Mouse (Mus musculus) embryo, embryonic 10 days (tissue): ENCODE data around the gene Polk.

Experiments
- DNase-seq: peaks from one replicate; pipeline ENCODE4 v3.0.0-alpha.2; 2015; ENCODE audit warnings: low spot score

Gene Polk

DNA sequence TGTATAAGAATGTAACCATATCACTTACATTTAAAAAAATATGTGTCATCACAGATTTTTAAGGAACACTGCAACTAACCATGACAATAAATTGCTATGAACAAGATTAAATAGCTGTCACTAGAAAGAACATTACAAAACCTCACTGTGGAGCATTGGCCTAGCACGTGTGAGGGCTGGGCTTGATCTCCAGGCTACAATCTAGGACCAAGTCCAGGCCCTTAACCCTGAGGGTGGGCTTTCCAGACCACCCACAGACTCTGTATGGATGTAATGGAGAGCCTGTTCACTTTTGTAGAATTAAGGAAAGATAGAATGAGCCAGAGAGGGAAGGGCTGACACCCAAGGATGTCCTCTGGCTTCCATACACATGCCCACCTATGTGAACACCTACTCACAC is 79.7 kb downstream of the Polk start:
- DNase-seq: no peak

DNA sequence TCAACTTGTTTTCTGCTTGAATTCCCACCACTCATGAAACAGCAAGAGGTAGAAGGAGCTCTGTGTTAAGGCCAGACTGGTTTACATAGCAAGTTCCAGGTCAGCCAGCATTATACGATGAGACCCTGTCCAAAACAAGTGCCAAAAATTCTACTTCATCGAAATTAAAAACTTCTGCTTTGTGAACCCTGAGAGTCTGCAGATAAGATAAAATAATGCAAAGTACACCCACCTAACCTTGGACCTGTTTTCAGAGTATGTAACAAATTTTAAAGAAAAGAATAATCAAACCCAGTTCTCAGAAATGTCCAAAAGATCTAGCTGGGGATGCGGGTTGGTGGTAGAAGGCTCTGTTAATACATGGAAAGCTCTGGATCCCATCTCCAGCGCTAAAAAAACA is 83.8 kb downstream of the Polk start:
- DNase-seq: no peak

DNA sequence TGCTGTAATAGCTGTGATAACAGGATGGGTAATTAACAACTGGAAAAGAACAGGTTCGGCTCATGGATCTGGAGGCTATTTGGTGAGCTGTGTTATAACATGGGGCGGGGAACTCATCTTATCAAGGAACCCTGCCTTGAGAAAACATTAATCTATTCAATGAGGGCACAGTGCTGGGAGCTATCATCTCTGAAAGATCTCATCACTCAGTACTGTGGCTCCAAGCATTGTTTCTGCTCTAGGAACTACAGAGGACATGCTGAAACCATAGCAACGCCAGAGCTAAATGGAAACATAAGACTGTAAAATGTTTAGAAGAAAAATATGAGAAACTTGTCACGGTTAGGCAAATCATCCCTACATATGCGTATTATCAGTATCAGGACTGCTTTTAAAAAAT is 84.4 kb downstream of the Polk start:
- no peak for DNase-seq

DNA sequence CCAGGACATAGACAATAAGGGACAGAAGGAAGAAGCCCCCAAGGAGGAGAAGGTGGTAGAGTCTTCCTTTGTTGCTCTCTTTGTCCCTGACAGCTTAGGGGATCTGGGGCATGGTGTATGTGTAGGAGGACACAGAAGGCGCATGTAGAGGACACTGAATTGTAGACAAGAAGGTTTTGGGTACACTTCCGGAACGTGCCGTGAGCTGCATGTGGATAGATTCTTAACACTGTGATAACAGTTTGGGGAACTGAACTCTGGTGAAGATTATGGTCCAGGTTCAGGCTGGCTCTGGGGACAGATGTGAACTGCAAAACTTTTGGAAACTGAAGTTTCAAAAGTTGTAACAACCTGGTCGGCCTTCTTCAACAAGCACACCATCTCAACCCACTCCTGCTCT is 84.8 kb downstream of the Polk start:
- no peak for DNase-seq

DNA sequence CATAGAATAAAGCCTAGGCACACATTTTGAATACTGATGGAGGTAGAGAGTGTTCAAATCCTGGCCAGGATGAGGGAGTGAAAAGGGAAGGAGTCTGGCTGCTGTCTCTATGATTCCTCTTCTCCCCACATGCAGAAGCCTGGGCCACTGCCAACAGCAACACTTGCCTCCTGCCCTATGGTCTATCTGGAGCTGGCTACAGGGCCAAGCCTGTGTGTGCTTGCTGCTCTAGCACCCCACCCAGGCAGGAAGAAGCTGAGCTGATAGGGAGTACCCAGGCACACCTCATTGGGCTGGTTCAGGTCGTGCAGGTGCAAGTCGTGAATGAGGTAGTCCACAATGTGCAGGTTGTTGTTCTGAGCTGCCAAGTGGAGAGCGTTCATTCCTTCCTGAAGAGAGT is 88.1 kb downstream of the Polk start:
- no peak for DNase-seq

DNA sequence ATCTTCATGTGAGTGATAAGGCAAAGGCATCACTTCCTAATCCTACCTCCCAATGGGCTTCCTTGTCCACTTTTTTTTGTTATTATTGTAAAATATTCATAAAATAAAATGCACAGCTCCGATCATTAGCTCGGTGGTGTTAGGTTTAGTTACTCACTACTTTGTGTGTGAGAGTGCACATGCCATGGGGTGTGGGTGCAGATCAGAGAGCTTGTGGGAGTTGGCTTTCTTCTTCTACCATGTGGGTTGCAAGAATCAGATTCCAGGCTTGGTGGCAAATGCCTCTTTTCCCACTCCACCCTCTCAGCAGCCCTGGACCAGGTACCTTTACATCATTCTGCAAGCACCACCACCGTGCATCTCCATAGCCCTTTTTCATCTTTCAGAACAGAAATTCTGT is 89.8 kb downstream of the Polk start:
- DNase-seq: no peak

DNA sequence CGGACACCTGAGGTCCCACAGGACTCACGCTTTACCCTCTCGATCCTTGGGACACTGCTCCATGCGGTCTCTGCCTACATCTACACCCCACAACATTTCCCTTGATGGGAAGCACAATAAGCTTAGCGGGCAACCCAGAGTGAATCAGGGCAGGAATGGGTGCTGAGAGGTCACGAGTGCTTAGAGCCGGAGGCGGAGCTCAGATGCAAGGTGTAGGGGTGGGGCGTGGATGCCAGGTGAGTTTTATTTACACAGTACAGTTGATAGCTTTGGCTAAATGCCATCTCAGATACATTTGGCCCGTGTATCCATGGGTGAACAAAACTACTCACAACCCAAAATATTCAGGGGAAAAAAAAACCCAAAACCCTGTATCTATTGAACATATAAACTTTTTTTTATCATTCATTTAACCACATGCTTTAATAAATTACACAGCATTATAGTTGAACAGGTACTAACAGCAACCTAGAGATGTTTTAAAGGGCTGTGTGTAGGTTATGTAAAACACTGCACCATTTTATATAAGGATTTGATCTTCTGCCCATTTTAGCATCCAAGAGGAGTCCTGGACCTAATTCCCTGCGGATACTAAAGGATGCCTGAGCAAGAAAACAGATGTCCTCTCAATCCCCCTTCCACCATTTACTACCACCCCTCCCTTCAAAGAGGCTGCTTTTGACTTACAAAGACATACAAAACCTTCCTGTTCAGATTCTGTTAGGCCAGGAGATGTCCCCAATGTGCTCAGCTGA is 90.8 kb downstream of the Polk start:
- no peak for DNase-seq

DNA sequence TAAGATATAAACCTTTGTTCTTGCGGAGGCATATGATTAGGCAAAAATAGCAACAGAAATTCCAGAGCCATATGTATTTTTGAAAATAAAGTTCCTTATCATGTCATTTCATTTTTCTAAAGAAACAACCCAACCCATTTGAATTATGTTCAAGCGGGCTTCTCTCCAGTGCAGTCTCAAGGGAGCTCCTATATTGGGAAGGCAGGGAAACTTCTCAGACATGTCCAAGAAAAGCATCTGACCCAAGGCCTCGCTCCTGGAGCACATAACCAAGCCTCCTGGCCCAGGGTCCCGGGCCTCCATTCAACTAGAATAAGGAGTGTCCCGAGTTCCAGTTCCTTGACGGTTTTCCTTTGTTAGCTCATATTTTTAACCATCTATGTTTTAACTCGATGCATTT is 91.5 kb downstream of the Polk start:
- no peak for DNase-seq

DNA sequence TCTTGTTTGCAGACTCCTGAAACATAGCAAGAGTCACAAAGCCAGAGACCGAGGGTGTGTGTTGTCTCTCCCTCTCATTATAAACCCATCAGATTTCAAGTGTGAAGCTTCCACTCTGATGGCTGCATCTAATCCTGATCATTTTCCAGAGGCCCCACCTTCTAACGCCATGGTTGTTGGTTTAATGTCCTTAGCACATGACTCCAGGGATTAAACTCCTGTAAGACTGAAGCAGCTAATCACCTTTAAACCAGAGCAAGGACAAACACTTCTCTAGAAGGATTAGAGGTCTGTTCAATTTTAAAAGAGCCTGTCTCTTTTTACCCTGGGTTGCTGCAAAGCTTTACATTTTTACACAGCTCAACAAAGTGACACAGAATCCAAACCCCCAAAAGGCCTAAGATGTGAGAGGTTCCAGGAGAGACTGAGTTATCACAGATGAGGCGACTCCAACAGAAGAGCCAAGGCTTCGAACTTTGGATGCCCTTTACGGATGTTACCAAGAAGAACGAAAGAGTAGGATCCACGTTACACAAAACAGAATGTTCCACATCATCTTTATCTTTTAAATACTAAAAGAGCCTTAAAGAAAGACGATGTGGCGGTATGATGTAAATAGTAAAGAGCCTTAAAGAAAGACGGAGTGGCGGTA is 92.0 kb downstream of the Polk start:
- no peak for DNase-seq

DNA sequence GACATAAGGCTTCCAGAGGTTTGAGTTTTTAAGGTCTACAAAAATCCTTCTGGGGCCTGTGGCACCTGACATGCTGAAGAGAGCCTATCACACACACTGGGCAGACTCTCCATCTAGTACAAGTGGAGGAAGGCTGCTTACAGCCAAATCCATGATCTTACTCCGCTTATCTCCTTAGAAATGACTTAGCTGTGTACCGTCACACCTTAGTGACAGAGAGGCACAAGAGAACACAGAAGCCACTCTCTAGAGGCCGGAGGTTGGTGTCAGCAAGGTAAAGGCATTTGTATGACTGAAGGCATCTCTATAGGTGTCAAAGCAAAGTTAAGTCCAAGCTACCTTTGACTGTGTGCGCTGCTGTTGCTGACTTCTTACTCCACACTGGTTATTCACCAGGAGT is 101.9 kb downstream of the Polk start:
- DNase-seq: no peak

DNA sequence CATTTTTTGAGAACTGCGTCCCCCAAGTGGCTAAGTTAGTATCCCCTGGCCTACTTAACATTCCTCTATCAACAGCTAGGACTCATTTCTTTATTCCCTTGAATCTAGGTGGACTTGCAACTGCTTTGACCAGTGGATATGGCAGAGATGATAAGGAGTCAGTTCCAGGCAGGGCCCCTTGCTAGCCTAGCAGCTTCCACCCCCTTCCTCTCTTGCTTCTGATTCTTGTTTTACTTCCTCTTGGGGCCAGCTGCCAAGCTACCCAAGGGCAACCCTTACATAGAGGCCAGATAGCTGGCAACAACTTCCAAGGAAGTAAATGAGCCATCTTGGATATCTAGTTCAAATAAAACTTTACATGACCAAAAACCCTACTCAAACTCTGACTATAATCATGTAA is 105.5 kb downstream of the Polk start:
- DNase-seq: no peak

DNA sequence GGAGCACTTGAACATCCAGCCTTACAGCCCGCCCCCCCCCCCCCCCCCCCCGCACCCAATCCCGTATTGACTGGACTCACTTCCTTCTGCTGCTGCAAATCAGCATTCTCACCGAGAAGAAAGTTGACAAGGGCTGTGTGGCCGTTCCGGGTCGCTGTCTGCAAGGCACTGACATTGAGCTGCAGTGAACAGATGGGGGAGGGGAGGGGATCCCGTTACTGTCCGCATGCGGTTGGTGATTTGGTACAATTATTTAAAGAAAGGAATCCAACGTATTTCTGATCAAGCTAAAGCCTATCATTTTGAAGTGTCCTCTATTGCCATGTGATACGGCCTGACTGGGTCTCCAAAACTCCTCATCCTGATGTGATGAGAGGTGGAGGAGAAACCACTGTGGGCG is 106.6 kb downstream of the Polk start:
- DNase-seq: peak; percentile 61

DNA sequence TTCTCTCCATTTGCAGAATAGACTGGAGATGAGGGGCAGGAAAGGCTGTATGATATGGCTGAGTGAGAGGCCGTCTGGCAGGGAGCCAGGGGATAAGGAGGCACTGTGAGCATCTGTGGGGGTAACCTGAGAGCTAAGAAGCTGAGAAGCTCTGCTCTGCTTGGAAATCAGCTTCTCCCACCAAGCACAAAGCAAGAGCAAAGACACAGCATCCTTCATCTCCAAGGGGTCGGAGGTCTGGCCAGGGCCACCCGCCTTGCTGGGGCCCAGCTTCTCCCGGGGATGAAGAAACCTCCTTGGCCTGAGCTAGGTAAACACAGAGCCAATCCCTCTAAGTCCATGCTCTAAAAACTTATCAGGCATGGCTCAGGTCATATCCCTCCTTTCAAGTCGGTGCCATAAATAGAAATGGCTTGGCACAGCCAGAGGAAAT is 107.5 kb downstream of the Polk start:
- DNase-seq: peak; percentile 24

DNA sequence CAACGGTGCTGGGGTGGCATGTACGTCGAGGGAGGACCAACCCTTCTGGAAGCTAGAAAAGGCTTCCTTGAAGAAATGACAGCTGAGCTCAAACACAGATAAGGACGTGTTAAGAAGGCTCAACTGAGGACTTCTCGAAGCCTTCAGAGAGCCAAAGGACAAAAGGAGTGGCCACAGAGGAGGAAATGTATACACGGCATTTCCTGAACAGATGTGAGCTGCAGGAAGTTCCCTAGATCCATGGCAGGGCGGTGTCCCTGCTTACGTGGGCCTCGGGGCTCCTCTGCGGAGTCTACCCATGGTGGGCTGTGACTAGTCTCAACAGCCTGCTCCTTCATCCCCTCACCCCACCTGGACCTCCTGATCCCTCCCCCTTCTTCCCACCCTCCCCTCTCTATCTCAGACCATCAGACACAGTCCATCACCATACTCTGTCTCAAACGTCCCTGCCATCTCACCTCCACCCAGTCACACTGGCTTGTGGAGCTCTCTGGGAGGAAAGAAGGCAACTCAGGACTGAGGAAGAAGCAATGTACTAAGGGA is 108.7 kb downstream of the Polk start:
- no peak for DNase-seq

DNA sequence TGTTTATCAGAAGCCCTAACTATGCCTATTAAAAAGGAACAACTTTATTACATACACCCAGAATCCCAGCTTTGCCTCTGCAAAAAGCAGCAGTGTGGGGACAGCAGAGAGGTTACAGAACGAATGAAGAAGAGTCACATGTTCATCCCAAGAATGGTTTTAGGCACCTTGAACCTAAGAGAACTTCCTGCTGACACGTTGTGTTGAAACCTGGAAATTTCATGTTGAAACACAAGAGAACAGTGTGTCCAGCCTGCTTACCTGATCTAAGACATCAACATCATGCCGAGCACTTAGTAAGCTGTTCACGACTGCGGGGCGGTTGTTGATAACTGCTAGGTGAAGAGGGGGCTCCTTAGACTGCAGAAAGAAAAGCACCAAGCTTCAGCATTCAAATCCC is 109.3 kb downstream of the Polk start:
- DNase-seq: no peak

DNA sequence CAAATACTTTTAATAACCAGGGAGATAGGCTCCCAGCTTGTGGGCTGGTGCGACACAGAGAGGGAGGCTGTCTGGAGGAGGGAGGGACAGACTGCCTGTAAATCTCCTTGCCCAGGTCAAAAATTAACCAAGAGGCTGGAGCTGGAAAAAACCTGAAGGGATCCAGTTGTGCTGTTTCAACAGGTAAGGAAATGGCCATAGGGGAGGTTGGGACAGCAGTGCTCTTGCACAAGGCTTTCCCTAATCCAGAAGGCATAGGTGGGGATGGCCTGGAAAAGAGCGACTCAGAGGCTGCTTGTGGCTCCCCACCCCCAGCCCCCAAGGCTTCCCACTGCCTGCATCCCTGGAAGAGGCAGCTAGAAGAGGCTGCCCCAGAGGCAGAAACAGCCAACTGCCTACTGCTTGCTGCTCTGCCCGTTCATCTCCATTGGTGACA is 110.0 kb downstream of the Polk start:
- no peak for DNase-seq

DNA sequence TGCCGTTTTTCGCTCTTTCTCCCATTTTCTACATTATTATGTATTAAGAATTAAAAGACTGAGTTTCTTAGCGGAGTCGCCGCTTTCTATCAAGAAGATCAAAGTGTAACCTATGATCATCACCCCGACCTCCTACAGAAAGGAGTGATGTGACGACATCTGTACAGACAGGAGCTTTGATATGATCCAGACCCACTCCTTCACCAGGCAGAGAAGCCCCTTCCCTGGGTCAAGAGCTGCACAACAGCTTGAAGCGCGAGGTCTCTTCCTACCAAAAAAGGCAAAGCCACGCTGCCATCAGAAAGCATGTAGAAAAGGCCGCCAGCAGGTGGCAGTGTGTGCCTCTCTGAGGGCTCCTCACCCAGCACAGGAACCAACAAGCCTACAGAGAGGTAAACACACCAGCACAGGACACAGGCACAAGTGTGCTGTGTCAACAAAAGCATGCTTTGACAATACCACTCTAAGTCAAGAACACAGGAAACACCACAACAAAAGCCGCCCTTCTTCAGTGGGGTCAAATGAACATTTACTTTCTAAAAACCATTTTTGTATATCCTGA is 110.7 kb downstream of the Polk start:
- peak; percentile 93 for DNase-seq
